Mouse (Mus musculus) megakaryocyte-erythroid progenitor cell, adult 5-6 weeks (primary cell): ENCODE measurements around the gene Atp23. TPM values are rescaled to one million over a fixed set of nuclear protein-coding genes. Genes with fewer than 3 reads are reported as not detected.
"Not testable (repeated sequence)": the region's sequence is repeated elsewhere in the genome, so short reads cannot be mapped to it uniquely, and the experiment has no call there.

Experiments
- ATAC-seq: replicated peaks from 2 replicates; pipeline ENCODE4 v1.8.0; 2016; ENCODE audit warnings: mild to moderate bottlenecking, inconsistent platforms; ENCODE audit not compliant: severe bottlenecking, poor library complexity, low FRiP score, low TSS enrichment
- total RNA-seq, 2 experiments: library from RNA; stranded (forward) in 1 of 2; stranded (reverse) in 1 of 2; fragments of 200-1000, 215-1000 nt in 1 of 2; fragments of >200 nt in 1 of 2; fragmentation: Nextera tagmentation in 1 of 2; gene quantifications; 2 replicates each; pipeline ENCODE4 v1.2.3; 2014 to 2017

Atp23 gene
- total RNA-seq, 2 experiments from 2014 or later, result 5.8 to 28.8 TPM

- no peak for ATAC-seq
Observed at GRCm38 (mm10) chr10:126831329-126831728, 69.8 kb downstream of the Atp23 start.

GRCm38 (mm10) chr10:126828618-126829017 lies 72.5 kb downstream of the Atp23 start:
- no peak for ATAC-seq

DNA sequence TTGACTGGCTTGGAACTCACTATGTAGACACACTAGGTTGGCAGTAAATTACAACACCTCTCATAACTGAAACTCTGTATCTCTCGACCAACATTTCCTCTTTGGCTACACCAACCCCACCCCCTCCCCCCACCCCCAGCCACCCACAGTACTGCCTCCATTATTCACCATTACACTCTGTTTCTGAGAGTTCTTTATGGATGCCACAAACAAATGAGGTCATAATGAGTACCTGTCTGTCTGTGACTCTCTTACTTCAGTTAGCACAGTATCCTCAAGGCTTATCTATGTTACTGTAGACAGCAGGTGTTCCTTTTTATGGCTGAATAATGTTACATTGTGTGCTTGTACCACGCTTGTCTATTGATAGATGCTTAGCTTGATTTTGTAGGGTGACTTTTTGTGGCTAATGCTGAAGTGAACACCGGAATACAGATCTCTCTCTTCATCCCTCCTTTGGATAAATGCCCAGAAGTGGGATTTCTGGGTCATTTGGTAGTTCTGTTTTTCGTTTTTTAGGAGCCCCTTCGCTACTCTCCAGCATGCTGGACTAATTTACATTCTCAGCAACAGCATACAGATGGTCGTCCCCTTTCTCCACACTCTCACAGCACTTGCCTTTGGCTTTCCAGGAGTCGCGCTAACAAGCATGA lies 73.1 kb downstream of the Atp23 start:
- ATAC-seq, result no peak; the same call in 1 of the 2 replicates

DNA sequence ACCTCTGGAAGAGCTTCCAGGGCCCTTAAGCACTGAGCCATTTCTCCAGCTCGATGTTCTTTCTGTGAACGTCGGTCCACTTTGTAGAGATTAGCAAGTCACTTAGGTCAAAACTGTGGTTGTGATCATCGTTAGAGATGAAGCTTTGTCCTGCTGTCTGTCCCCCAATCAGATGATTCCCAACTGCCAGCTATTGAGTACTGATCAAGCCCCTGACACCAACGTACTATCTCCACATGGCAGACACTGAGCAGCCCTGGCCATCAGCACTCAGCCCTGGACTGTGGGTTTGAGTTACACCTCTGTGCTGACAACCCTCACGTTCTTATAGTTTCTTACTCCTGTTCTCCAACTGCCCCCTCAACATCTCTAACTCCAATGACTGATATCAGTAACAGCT lies 74.2 kb downstream of the Atp23 start:
- no peak for ATAC-seq

GRCm38 (mm10) chr10:126826216-126826615 lies 74.9 kb downstream of the Atp23 start:
- ATAC-seq, result not testable (repeated sequence)

DNA sequence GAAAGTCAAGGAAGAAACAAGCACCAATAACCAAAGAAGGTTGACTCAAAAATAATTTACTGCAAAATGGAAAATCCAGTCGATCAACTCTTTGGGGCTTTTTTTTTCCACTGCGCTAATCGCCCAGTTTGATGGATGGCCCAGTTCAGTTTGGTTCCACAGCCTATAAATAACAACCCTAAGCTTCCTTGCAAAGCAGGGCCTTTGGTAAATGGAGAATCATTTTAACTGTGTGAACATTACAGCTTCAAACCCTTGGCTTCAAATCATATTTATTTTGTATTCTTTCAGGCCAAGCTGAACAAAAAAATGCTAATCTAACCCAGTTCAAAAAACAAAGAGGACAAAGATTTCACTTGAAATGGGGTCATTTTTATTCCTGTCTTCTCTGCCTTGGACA lies 78.7 kb downstream of the Atp23 start:
- ATAC-seq, result no peak

Other genes starting within 250 kb of the Atp23 start
- gene Ctdsp2, start 77.4 kb upstream of the Atp23 start, total RNA-seq (2014; fragmentation: Nextera tagmentation), result 54.7 and 56.7 TPM in 2 replicates
- 18.3 and 24.7 TPM in 2 replicates for gene Ctdsp2, start 77.4 kb upstream of the Atp23 start, total RNA-seq (2017)
- not detected in 2 replicates for gene Avil, start 99.4 kb upstream of the Atp23 start, total RNA-seq (2014; fragmentation: Nextera tagmentation)
- gene Avil, start 99.4 kb upstream of the Atp23 start, total RNA-seq (2017), result 0.38 TPM in 1 of 2 replicates, not detected in the other
- 41.6 and 61.2 TPM in 2 replicates for gene Tsfm, start 129.5 kb upstream of the Atp23 start, total RNA-seq (2014; fragmentation: Nextera tagmentation)
- gene Tsfm, start 129.5 kb upstream of the Atp23 start, total RNA-seq (2017), result 55.5 and 63.3 TPM in 2 replicates
- gene Mettl1, start 140.1 kb upstream of the Atp23 start, total RNA-seq (2014; fragmentation: Nextera tagmentation), result 54.1 and 55.2 TPM in 2 replicates
- 24.6 and 25.3 TPM in 2 replicates for gene Mettl1, start 140.1 kb upstream of the Atp23 start, total RNA-seq (2017)
- gene Eef1akmt3, start 140.2 kb upstream of the Atp23 start, total RNA-seq (2014; fragmentation: Nextera tagmentation), result not detected in 2 replicates
- gene Eef1akmt3, start 140.2 kb upstream of the Atp23 start, total RNA-seq (2017), result 0.38 TPM in 1 of 2 replicates, not detected in the other
- not detected in 2 replicates for gene Cyp27b1, start 146.9 kb upstream of the Atp23 start, total RNA-seq (2014; fragmentation: Nextera tagmentation)
- not detected in 2 replicates for gene Cyp27b1, start 146.9 kb upstream of the Atp23 start, total RNA-seq (2017)
- not detected in 2 replicates for gene March9, start 158.8 kb upstream of the Atp23 start, total RNA-seq (2014; fragmentation: Nextera tagmentation)
- not detected in 2 replicates for gene March9, start 158.8 kb upstream of the Atp23 start, total RNA-seq (2017)
- 656 and 761 TPM in 2 replicates for gene Cdk4, start 162.2 kb upstream of the Atp23 start, total RNA-seq (2014; fragmentation: Nextera tagmentation)
- gene Cdk4, start 162.2 kb upstream of the Atp23 start, total RNA-seq (2017), result 479 and 664 TPM in 2 replicates
- 43.9 and 73.9 TPM in 2 replicates for gene Tspan31, start 168.9 kb upstream of the Atp23 start, total RNA-seq (2014; fragmentation: Nextera tagmentation)
- gene Tspan31, start 168.9 kb upstream of the Atp23 start, total RNA-seq (2017), result 28.9 and 55.3 TPM in 2 replicates
- gene Agap2, start 173.9 kb upstream of the Atp23 start, total RNA-seq (2014; fragmentation: Nextera tagmentation), result 19.7 and 45.9 TPM in 2 replicates
- 26.4 and 43.3 TPM in 2 replicates for gene Agap2, start 173.9 kb upstream of the Atp23 start, total RNA-seq (2017)
- 55.8 and 64.5 TPM in 2 replicates for gene Os9, start 219.8 kb upstream of the Atp23 start, total RNA-seq (2014; fragmentation: Nextera tagmentation)
- gene Os9, start 219.8 kb upstream of the Atp23 start, total RNA-seq (2017), result 152 and 154 TPM in 2 replicates